Mouse (Mus musculus) lung, adult 18-20 months (tissue): ENCODE measurements around the gene Auts2.

ENCODE experiments used
- DNase-seq, 2 experiments: peaks; one replicate each; pipeline ENCODE4 v3.0.0; 2022; ENCODE audit warnings: mixed read lengths in 2 of 2

Gene Auts2

DNA sequence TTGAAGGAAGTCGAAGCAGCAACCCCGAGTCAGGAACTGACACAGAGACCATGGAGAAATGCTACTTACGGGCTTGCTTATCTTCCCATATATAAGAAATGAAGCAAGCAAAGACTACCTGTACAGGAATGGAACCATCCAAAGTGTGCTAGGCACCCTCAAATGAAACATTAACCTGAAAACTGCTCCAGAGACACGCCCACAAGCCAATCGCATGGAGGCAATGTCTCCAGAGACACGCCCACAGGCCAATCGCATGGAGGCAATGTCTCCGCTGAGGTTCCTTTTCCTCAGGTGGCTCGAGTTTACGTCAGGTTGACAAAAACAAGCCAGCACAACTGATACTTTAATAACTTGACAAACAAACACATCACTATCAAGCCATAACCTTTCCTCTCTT is 379.2 kb downstream of the Auts2 start:
- no peak for DNase-seq

- no peak for DNase-seq
These were observed 381.0 kb downstream of the Auts2 start for GRCm38 (mm10) chr5:132162206-132162533.

GRCm38 (mm10) chr5:132161338-132162205 is 381.6 kb downstream of the Auts2 start:
- DNase-seq: no peak

DNA sequence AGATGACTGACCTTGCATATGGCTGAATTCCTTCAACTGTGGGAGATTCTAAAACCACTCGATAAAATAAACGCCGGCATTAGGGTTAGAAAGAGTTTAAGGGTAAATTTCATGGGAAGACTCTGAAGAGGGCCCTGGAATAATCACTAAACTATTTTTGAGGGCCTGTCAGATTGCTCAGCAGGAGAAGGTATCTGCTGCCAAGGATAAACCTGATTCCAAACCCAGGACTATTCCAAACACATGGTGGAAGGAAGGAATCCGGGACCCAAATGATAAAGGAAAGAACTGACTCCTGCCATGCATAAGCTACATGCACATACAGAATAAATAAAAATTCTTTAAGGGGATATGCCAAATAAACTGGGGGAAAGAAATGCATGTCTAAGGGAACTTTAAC is 399.0 kb downstream of the Auts2 start:
- DNase-seq: no peak

DNA sequence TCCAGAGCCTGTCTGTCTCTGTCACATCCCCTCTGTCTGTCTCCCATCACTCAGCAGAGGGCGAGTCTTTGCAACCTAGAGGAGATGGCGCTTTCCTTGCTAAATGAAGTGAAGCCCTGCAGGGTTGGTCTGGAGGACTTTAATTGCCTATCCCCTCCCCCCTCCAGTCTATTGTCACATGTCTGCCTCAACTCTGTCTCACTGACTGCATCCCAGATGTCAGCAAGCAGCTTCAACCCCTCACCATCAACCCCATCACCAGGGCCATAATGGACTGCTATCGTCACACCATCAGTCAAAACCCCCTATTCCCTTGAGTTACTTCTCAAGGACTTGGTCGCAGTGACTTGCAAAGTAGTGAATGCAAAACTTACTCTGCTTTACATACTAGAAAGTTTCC is 402.3 kb downstream of the Auts2 start:
- no peak for DNase-seq

DNA sequence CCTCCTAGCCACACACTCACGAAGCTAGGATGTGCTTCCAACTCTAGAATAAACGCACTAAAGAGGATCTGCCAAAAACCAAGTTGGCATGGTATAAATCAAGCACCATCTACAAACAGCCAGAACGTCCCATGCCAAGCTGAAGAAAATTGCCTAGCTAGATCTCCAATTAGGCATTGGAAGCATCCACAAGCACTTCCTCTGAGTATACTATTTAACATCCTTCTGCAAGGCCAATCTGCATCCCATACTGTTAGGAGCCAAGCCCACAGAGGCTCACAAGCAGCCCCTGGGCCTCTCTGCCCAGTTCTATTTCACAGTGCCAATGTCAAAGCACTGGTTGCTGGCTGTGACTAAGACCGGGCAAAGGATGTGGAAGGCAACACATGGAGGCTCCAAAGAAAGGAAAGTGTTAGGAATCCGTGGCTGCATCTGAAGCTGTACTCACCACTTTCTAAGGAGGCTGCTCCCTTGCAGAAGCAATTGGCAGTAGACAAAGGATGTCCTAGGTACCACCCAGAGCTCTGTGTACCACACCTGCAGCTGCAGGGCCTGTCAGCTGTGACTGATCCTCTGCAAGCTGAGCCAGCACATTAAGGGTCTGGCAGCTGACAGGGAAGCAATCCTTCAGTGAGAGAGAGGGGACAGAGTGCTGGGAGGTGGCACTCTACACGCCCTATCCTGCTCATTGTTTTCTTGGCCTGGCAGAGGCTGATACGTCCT is 407.0 kb downstream of the Auts2 start:
- no peak for DNase-seq

DNA sequence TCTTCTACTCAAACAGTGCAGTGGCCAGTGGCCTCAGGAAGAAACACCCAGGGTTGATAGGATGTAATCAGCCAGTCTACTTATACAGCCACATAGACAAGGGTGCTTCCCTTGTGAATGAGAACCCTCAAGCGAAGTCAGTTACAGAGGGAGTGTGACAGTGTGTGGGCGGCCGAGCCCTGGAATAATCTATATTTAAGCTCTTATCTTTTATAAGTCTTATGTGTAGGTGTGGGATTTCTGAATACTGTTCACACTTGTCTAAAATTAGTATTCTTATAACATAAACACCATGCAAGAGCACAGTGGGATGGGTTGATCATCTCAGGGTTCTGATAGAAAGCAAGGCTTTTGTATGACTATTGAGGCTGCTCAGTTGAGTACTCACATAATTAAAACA is 411.2 kb downstream of the Auts2 start:
- DNase-seq: no peak

DNA sequence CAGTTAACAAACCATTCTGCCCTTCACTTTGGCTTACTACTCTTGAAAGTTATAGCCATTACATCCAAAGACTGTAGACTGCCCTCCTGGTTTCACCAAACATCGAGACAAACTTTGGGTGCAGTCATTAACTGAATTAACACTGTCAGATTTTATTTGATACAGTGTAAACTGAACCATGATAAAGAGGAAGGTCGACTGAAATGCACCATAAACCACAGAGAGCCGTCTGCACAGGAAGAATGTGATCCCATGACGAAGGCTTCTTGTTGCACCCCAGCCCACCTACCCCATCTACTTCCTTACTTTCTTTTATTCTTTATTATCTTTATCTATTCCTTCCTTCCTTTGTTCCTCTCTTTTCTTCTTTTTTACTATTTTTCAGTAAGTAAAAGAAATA is 412.6 kb downstream of the Auts2 start:
- no peak for DNase-seq

DNA sequence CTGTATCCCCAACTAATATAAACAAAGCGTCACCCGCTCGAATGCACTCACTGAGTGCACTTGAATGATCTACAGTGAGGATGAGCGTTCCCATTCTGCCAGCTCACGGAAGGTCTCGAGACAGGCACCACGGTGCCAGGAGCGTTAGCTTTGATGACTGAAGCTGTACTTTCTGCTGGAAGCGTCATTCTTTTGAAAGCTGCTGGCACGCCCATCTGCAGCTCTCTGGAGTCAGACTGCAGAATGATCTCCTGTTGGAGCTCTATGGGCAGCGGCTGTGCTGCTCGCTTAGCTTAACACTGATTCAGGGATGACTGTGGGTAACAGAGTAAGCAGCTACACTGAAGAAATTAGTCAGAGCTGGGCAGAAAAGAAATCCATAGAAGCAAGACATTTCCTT is 416.5 kb downstream of the Auts2 start:
- DNase-seq: no peak

DNA sequence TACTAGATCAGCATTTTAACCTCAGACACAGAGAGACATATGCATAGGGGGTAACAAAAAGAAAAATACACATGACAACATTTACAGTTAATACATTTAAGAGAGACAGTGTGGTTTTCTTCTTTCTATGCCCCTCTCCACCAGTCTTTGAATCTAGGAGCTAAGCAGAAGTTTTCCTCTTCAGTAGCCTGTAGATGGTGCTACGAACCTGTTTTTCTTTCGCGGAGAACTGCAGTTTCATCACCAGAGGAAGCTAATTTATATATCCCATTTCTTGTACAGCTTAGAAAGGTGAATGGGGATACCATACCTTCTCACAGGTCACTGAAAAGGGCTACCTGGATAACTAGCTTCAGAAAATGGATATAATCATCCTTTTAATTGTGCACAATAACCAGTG is 427.5 kb downstream of the Auts2 start:
- DNase-seq: no peak

GRCm38 (mm10) chr5:132114561-132115301 is 428.4 kb downstream of the Auts2 start:
- no peak for DNase-seq

DNA sequence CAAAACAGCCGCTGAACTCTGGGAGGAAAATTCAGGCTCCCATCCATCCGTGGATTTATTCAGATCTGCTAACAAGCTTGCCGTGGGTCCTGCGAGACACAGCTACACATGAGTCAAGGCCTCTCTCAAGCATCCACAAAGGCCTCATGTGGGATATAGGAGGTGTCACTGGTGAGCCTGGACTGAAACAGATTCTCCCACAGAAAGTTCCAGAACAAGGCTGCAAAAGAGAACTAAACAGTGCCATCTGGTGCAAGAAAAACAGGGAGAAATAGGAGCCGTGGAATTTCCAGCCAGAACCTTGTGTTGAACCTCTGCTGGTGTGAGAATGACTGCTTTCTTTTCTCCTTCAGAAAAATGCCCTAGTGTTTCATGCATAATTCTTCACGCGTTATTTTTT is 429.7 kb downstream of the Auts2 start:
- DNase-seq: no peak

GRCm38 (mm10) chr5:132112666-132113065 is 430.5 kb downstream of the Auts2 start:
- DNase-seq: no peak

GRCm38 (mm10) chr5:132102426-132102825 is 440.7 kb downstream of the Auts2 start:
- no peak for DNase-seq

GRCm38 (mm10) chr5:132098461-132098860 is 444.7 kb downstream of the Auts2 start:
- no peak for DNase-seq

- DNase-seq: no peak
These were observed 450.4 kb downstream of the Auts2 start for GRCm38 (mm10) chr5:132092721-132093120.

- DNase-seq: no peak
These were observed 453.5 kb downstream of the Auts2 start for GRCm38 (mm10) chr5:132089496-132090250.

DNA sequence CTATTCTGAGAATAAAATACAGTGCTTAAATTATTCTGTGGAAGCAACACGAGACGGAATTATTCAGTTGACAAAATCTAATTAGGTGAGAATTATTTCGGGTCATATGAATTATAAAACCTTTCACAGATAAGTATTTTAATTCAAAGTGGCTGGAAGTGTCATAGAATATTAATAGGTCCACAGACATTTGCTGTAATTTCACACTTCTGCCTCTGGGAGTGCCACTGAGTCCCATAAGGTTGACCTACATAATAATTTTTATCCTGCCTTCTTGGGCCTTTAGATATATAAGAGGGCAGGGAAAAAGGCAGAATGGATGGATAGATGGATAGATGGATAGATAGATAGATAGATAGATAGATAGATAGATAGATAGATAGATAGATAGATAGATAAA is 454.6 kb downstream of the Auts2 start:
- no peak for DNase-seq

- no peak for DNase-seq
These were observed 459.3 kb downstream of the Auts2 start for GRCm38 (mm10) chr5:132083753-132084326.

DNA sequence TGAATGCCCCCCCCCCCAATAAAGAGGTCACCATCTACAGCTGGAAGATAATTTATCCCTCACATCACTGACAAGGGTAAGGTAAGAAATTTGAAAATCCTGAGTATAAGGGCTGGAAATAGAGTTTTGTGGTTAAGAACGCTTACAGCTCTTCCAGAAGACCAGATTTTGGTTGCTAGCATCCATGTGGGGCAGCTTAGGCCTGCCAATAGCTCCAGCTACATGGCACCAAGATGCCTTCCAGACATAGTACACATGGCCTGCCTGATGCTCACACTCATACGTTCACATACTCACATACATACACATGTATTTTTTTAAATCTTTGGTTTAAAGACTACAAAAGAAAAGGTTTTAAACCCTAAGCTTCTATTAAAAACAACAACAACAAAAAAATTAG is 467.2 kb downstream of the Auts2 start:
- no peak for DNase-seq

GRCm38 (mm10) chr5:132074724-132075374 is 468.3 kb downstream of the Auts2 start:
- peak; percentile 15 to 20 for DNase-seq

GRCm38 (mm10) chr5:132074360-132074723 is 468.8 kb downstream of the Auts2 start:
- no peak for DNase-seq
